Mouse (Mus musculus): Measurements from ENCODE around the gene Nsun6.

Nsun6 gene

GRCm38 (mm10) chr2:15054945-15055637 is at the start of gene Nsun6:
Nsun6 (minus strand) TSS chr2:15055069.
- DNase-seq (ENCODE audit: low read depth, low spot score), result peak; percentile 94

GRCm38 (mm10) chr2:15104386-15104785 is 49.5 kb upstream of the Nsun6 start:
- no peak for DNase-seq (ENCODE audit: low read depth, low spot score)

GRCm38 (mm10) chr2:15096514-15097090 is 41.7 kb upstream of the Nsun6 start:
- no peak for DNase-seq (ENCODE audit: low read depth, low spot score)

GRCm38 (mm10) chr2:15087308-15087707 is 32.4 kb upstream of the Nsun6 start:
- no peak for DNase-seq (ENCODE audit: low read depth, low spot score)

GRCm38 (mm10) chr2:15083702-15084101 is 28.8 kb upstream of the Nsun6 start:
- no peak for DNase-seq (ENCODE audit: low read depth, low spot score)

- no peak for DNase-seq (ENCODE audit: low read depth, low spot score)
These were observed 12.2 kb upstream of the Nsun6 start for GRCm38 (mm10) chr2:15067091-15067490.

GRCm38 (mm10) chr2:15065447-15065846 is 10.6 kb upstream of the Nsun6 start:
- no peak for DNase-seq (ENCODE audit: low read depth, low spot score)

GRCm38 (mm10) chr2:15064380-15065269 is 9.8 kb upstream of the Nsun6 start:
- no peak for DNase-seq (ENCODE audit: low read depth, low spot score)

GRCm38 (mm10) chr2:15063815-15064214 is 8.9 kb upstream of the Nsun6 start:
- no peak for DNase-seq (ENCODE audit: low read depth, low spot score)

GRCm38 (mm10) chr2:15060856-15061255 is 6.0 kb upstream of the Nsun6 start:
- DNase-seq (ENCODE audit: low read depth, low spot score), result no peak

- no peak for DNase-seq (ENCODE audit: low read depth, low spot score)
These were observed 3.4 kb upstream of the Nsun6 start for GRCm38 (mm10) chr2:15058227-15058626.

- DNase-seq (ENCODE audit: low read depth, low spot score), result no peak
These were observed 877 bp upstream of the Nsun6 start for GRCm38 (mm10) chr2:15055741-15056151.

- DNase-seq (ENCODE audit: low read depth, low spot score), result no peak
These were observed 373 bp downstream of the Nsun6 start for GRCm38 (mm10) chr2:15054496-15054895.

- peak; percentile 82 for DNase-seq (ENCODE audit: low read depth, low spot score)
These were observed 5.6 kb downstream of the Nsun6 start, which contains the start of gene Arl5b for GRCm38 (mm10) chr2:15049117-15049873. Arl5b (plus strand) TSS chr2:15049395.

GRCm38 (mm10) chr2:15040326-15040725 is 14.5 kb downstream of the Nsun6 start:
- no peak for DNase-seq (ENCODE audit: low read depth, low spot score)

GRCm38 (mm10) chr2:15038705-15039104 is 16.2 kb downstream of the Nsun6 start:
- DNase-seq (ENCODE audit: low read depth, low spot score), result no peak

GRCm38 (mm10) chr2:15027816-15028215 is 27.1 kb downstream of the Nsun6 start:
- DNase-seq (ENCODE audit: low read depth, low spot score), result no peak

GRCm38 (mm10) chr2:15026817-15027216 is 28.1 kb downstream of the Nsun6 start:
- no peak for DNase-seq (ENCODE audit: low read depth, low spot score)

- no peak for DNase-seq (ENCODE audit: low read depth, low spot score)
These were observed 46.8 kb downstream of the Nsun6 start for GRCm38 (mm10) chr2:15008072-15008471.

GRCm38 (mm10) chr2:15007531-15007930 is 47.3 kb downstream of the Nsun6 start:
- DNase-seq (ENCODE audit: low read depth, low spot score), result no peak

GRCm38 (mm10) chr2:14997836-14998235 is 57.0 kb downstream of the Nsun6 start:
- DNase-seq (ENCODE audit: low read depth, low spot score), result no peak

- DNase-seq (ENCODE audit: low read depth, low spot score), result no peak
These were observed 58.8 kb downstream of the Nsun6 start for GRCm38 (mm10) chr2:14996036-14996435.

Measured in retina, adult 2 months (tissue).